Mouse (Mus musculus) midbrain, embryonic 12.5 days (tissue): ENCODE measurements around the gene Myf6. TPM values are rescaled to one million over a fixed set of nuclear protein-coding genes. Genes with fewer than 3 reads are reported as not detected.
A peak's percentile ranks its signal among the peaks of the same experiment; 100 is the strongest.

Experiments
- ATAC-seq: fragments of 200-750 bp; cut with Nextera tagmentation; 2 replicates; pipeline ENCODE4 v1.8.0; 2017; ENCODE audit warnings: low read depth, moderate TSS enrichment, moderate library complexity; ENCODE audit not compliant: low FRiP score
- H3K27ac ChIP-seq: fragments of 300-500 bp; sonication (generic); replicated peaks from 2 replicates; pipeline ENCODE4 v1.5.1; 2016; ENCODE audit warnings: mild to moderate bottlenecking
- H3K27me3 ChIP-seq: fragments of 300-500 bp; sonication (generic); 2 replicates; pipeline ENCODE4 v1.6.1; 2016; ENCODE audit warnings: mild to moderate bottlenecking
- H3K36me3 ChIP-seq: fragments of 300-500 bp; sonication (generic); 2 replicates; pipeline ENCODE4 v1.6.1; 2016
- H3K4me1 ChIP-seq: fragments of 300-500 bp; sonication (generic); 2 replicates; pipeline ENCODE4 v1.6.1; 2016
- H3K4me2 ChIP-seq: fragments of 300-500 bp; sonication (generic); replicated peaks from 2 replicates; pipeline ENCODE4 v1.6.1; 2016; ENCODE audit warnings: mild to moderate bottlenecking, moderate library complexity
- H3K4me3 ChIP-seq: fragments of 300-500 bp; sonication (generic); 2 replicates; pipeline ENCODE4 v1.5.1; 2016; ENCODE audit warnings: mild to moderate bottlenecking
- H3K9ac ChIP-seq: fragments of 300-500 bp; sonication (generic); replicated peaks from 2 replicates; pipeline ENCODE4 v1.6.1; 2016; ENCODE audit warnings: mild to moderate bottlenecking, moderate library complexity
- H3K9me3 ChIP-seq: fragments of 300-500 bp; sonication (generic); 2 replicates; pipeline ENCODE4 v1.6.1; 2016; ENCODE audit warnings: mild to moderate bottlenecking
- WGBS: fragments of 180-500 bp; shearing (Covaris S2); methylation state at CpG from one replicate; pipeline ENCODE4 v1.1.7; 2016; 5-methylcytosine and 5-hydroxymethylcytosine counted together
- polyA plus RNA-seq: library from polyadenylated mRNA; unstranded; fragments of >200 nt; fragmentation: Nextera tagmentation; extraction: Ambion mirVana; gene quantifications from 2 replicates; pipeline ENCODE4 v1.2.1, GENCODE M21; 2016

The Myf6 gene
- polyA plus RNA-seq = not detected in 2 replicates

- Histone ChIP-seq H3K9ac (no peak within 1 kb of the TSS), H3K27ac (no peak within 1 kb of the TSS), H3K4me1 (peaks cover 11% of the 10 kb centered on the region), H3K4me2 (peak within 1 kb of the TSS; percentile 47), H3K36me3 (no peaks in the 10 kb centered on the region), H3K4me3 (peak within 1 kb of the TSS; percentile 25), H3K9me3 (no peaks in the 10 kb centered on the region), H3K27me3 (peaks cover 13% of the 10 kb centered on the region; the same call in 1 of the 2 replicates)
- 89% methylated on average over 6 of the region's 6 CpGs for WGBS
- ATAC-seq = no peak
Observed at GRCm38 (mm10) chr10:107494568-107494967, at the start of gene Myf6. Myf6 (minus strand) TSS chr10:107494737.

GRCm38 (mm10) chr10:107543026-107543425 lies 48.5 kb upstream of the Myf6 start:
- H3K9ac ChIP-seq = no peak overlapping the region
- H3K4me2 ChIP-seq = no peak overlapping the region
- H3K9me3 ChIP-seq = no peaks in the 10 kb centered on the region
- H3K4me1 ChIP-seq = no peaks in the 10 kb centered on the region
- no peaks in the 10 kb centered on the region for H3K27me3 ChIP-seq
- H3K27ac ChIP-seq = no peak overlapping the region
- ATAC-seq = no peak
- 57% methylated on average over 1 of the region's 1 CpGs for WGBS
- no peak overlapping the region for H3K4me3 ChIP-seq
- H3K36me3 ChIP-seq = no peaks in the 10 kb centered on the region

- no peak for ATAC-seq
- Histone ChIP-seq H3K27me3 (no peaks in the 10 kb centered on the region), H3K4me2 (no peak overlapping the region), H3K9me3 (no peaks in the 10 kb centered on the region), H3K4me1 (no peaks in the 10 kb centered on the region), H3K9ac (no peak overlapping the region), H3K36me3 (no peaks in the 10 kb centered on the region), H3K27ac (no peak overlapping the region), H3K4me3 (no peak overlapping the region)
- WGBS = 71% methylated on average over 1 of the region's 1 CpGs
Observed at GRCm38 (mm10) chr10:107528758-107529157, 34.2 kb upstream of the Myf6 start.

GRCm38 (mm10) chr10:107519216-107519615 lies 24.7 kb upstream of the Myf6 start:
- H3K4me1 ChIP-seq = no peaks in the 10 kb centered on the region
- no peak overlapping the region for H3K9ac ChIP-seq
- no peaks in the 10 kb centered on the region for H3K9me3 ChIP-seq
- H3K4me2 ChIP-seq = no peak overlapping the region
- 85% methylated on average over 5 of the region's 5 CpGs for WGBS
- H3K4me3 ChIP-seq = no peak overlapping the region
- no peak for ATAC-seq
- H3K27ac ChIP-seq = no peak overlapping the region
- H3K36me3 ChIP-seq = no peaks in the 10 kb centered on the region
- H3K27me3 ChIP-seq = no peaks in the 10 kb centered on the region

- H3K4me1 ChIP-seq = no peaks in the 10 kb centered on the region
- no peak overlapping the region for H3K4me3 ChIP-seq
- H3K9me3 ChIP-seq = no peaks in the 10 kb centered on the region
Observed at GRCm38 (mm10) chr10:107516641-107517040, 22.1 kb upstream of the Myf6 start.

GRCm38 (mm10) chr10:107514735-107515134 lies 20.2 kb upstream of the Myf6 start:
- H3K27me3 ChIP-seq = no peaks in the 10 kb centered on the region
- no peak overlapping the region for H3K9ac ChIP-seq
- H3K4me3 ChIP-seq = no peak overlapping the region
- H3K4me1 ChIP-seq = no peaks in the 10 kb centered on the region
- H3K9me3 ChIP-seq = no peaks in the 10 kb centered on the region
- WGBS = 90% methylated on average over 7 of the region's 7 CpGs
- H3K27ac ChIP-seq = no peak overlapping the region
- no peaks in the 10 kb centered on the region for H3K36me3 ChIP-seq
- no peak for ATAC-seq
- H3K4me2 ChIP-seq = no peak overlapping the region

More at GRCm38 (mm10) chr10:107516641-107517040, 22.1 kb upstream of the Myf6 start:
- ATAC-seq = no peak
- Histone ChIP-seq H3K27me3 (no peaks in the 10 kb centered on the region), H3K27ac (no peak overlapping the region), H3K36me3 (no peaks in the 10 kb centered on the region), H3K9ac (no peak overlapping the region), H3K4me2 (no peak overlapping the region)
- WGBS = 80% methylated on average over 7 of the region's 7 CpGs

GRCm38 (mm10) chr10:107506397-107506796 lies 11.9 kb upstream of the Myf6 start:
- 83% methylated on average over 2 of the region's 2 CpGs for WGBS
- H3K4me2 ChIP-seq = no peak overlapping the region
- H3K36me3 ChIP-seq = no peaks in the 10 kb centered on the region
- H3K4me1 ChIP-seq = no peaks in the 10 kb centered on the region
- no peak for ATAC-seq
- no peak overlapping the region for H3K27ac ChIP-seq
- no peaks in the 10 kb centered on the region for H3K27me3 ChIP-seq
- no peak overlapping the region for H3K9ac ChIP-seq
- H3K9me3 ChIP-seq = no peaks in the 10 kb centered on the region
- H3K4me3 ChIP-seq = no peak overlapping the region

GRCm38 (mm10) chr10:107503430-107503829 lies 8.9 kb upstream of the Myf6 start:
- no peak overlapping the region for H3K4me3 ChIP-seq
- H3K36me3 ChIP-seq = no peaks in the 10 kb centered on the region
- ATAC-seq = no peak
- H3K4me1 ChIP-seq = no peaks in the 10 kb centered on the region
- H3K4me2 ChIP-seq = no peak overlapping the region
- no peak overlapping the region for H3K27ac ChIP-seq
- H3K9ac ChIP-seq = no peak overlapping the region
- WGBS = 84% methylated on average over 4 of the region's 4 CpGs
- H3K27me3 ChIP-seq = no peaks in the 10 kb centered on the region
- H3K9me3 ChIP-seq = no peaks in the 10 kb centered on the region

GRCm38 (mm10) chr10:107502193-107502592 lies 7.7 kb upstream of the Myf6 start:
- Histone ChIP-seq H3K4me3 (no peak overlapping the region), H3K27me3 (no peaks in the 10 kb centered on the region), H3K27ac (no peak overlapping the region), H3K4me1 (no peaks in the 10 kb centered on the region), H3K9ac (no peak overlapping the region), H3K36me3 (no peaks in the 10 kb centered on the region), H3K9me3 (no peaks in the 10 kb centered on the region), H3K4me2 (no peak overlapping the region)
- 95% methylated on average over 7 of the region's 7 CpGs for WGBS
- no peak for ATAC-seq

GRCm38 (mm10) chr10:107499656-107500055 lies 5.1 kb upstream of the Myf6 start:
- no peak overlapping the region for H3K27ac ChIP-seq
- H3K36me3 ChIP-seq = no peaks in the 10 kb centered on the region
- no peak overlapping the region for H3K4me2 ChIP-seq
- H3K4me3 ChIP-seq = no peak overlapping the region
- no peak for ATAC-seq
- 0 out of 2 replicates have a peak, but pooled peaks cover 2% of the 10 kb centered on the region for H3K27me3 ChIP-seq
- no peak overlapping the region for H3K9ac ChIP-seq
- no peaks in the 10 kb centered on the region for H3K4me1 ChIP-seq
- WGBS = 87% methylated on average over 7 of the region's 7 CpGs
- no peaks in the 10 kb centered on the region for H3K9me3 ChIP-seq

GRCm38 (mm10) chr10:107496402-107496801 lies 1.9 kb upstream of the Myf6 start:
- WGBS = 80% methylated on average over 1 of the region's 1 CpGs
- H3K27ac ChIP-seq = no peak overlapping the region
- no peak overlapping the region for H3K4me2 ChIP-seq
- H3K4me3 ChIP-seq = no peak overlapping the region
- ATAC-seq = no peak
- H3K27me3 ChIP-seq = peaks cover 13% of the 10 kb centered on the region; the same call in 1 of the 2 replicates
- no peaks in the 10 kb centered on the region for H3K36me3 ChIP-seq
- H3K4me1 ChIP-seq = peaks cover 11% of the 10 kb centered on the region
- no peaks in the 10 kb centered on the region for H3K9me3 ChIP-seq
- H3K9ac ChIP-seq = no peak overlapping the region

GRCm38 (mm10) chr10:107493580-107494474 lies 710 bp downstream of the Myf6 start:
- peak; percentile 83 for ATAC-seq
- H3K9me3 ChIP-seq = no peaks in the 10 kb centered on the region
- peak overlapping the region; percentile 25 for H3K4me3 ChIP-seq
- no peaks in the 10 kb centered on the region for H3K36me3 ChIP-seq
- H3K27me3 ChIP-seq = peaks cover 13% of the 10 kb centered on the region; the same call in 1 of the 2 replicates
- peak overlapping the region; percentile 47 for H3K4me2 ChIP-seq
- WGBS = 38% methylated on average over 20 of the region's 20 CpGs
- no peak overlapping the region for H3K27ac ChIP-seq
- H3K4me1 ChIP-seq = peaks cover 11% of the 10 kb centered on the region
- no peak overlapping the region for H3K9ac ChIP-seq
